Mouse (Mus musculus): Measurements from ENCODE around the gene Vapa.

The Vapa gene

GRCm38 (mm10) chr17:65625563-65625962 lies 12.2 kb upstream of the Vapa start:
- DNase-seq (ENCODE audit: low read depth in 2 of 2, low spot score in 2 of 2): no peak

GRCm38 (mm10) chr17:65623130-65623529 lies 9.8 kb upstream of the Vapa start:
- no peak for DNase-seq (ENCODE audit: low read depth in 2 of 2, low spot score in 2 of 2)

DNA sequence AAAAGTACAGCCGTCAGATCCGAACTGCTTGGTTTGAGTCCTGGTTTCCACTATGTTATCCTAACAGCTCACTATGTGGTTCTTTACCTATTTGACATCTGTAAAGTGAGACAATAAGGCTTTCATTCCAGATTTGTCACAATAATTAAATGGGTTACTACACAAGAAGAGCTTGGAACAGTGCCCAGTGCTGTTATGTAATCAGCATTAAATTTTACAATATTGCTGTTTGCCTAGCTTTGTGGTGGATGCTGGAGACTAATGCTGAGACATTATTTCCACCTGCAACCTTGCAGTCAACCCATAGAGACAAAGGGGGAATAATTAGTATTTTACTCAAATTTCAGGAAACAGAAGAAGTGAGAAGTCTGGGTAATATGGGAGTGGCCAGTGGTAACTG lies 5.1 kb upstream of the Vapa start:
- DNase-seq (ENCODE audit: low read depth in 2 of 2, low spot score in 2 of 2): no peak

GRCm38 (mm10) chr17:65615678-65616077 lies 2.3 kb upstream of the Vapa start:
- DNase-seq (ENCODE audit: low read depth in 2 of 2, low spot score in 2 of 2): no peak

- no peak for DNase-seq (ENCODE audit: low read depth in 2 of 2, low spot score in 2 of 2)
Measured at GRCm38 (mm10) chr17:65614431-65614830, 1.1 kb upstream of the Vapa start.

DNA sequence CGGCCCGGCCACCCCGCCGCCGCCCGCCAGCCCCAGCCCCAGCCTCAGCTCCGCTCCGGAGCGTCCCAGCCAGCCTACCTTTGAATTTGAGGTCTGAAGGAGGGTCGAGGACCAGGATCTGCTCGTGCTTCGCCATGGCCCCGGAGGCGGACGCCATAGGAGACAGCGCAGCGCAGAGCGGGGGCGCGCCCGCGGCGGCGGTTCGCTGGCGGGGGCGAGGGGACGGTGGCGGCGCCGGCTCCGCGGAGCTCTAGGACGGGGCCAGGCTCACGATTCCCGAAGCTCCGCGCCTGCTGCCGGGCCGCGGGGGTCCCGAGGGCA lies 253 bp downstream of the Vapa start:
- no peak for DNase-seq (ENCODE audit: low read depth in 2 of 2, low spot score in 2 of 2)

DNA sequence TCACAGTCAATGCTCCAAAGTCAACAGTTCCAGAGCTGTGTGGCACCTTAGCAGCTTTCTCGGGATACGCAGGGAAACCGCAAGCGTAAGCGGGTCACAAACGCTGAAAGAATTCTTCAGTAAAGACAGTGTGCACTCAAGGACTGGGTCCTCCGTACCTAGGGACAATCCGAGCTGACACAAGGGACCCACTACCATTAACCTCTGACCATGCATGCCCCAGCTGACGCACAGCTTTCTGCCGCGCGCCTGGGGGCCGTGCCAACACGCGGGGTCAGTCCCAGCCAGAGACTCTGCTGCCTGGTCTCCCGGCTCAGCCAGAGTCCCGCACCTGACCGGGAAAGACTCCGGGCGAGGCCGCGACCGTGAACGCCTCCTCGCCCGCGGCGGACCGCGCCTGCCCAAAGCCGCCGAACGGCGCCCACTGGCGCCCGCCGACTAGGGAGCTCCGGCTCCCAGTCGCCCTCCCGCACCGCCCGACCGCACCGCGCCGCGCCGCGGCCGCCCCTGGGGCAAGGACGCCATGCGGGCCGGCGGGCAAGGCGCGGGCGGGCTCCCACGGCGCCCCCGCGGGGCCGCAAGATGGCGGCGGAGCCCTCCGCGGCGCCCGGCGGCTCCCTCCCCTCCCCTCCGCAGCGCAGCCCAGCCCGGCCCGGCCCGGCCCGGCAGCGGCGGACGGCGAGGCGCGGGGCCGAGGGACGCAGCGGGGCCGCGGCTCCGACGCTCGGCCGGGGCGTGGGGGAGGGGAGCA lies 789 bp downstream of the Vapa start:
- peak; percentile 16 to 18 for DNase-seq (ENCODE audit: low read depth in 2 of 2, low spot score in 2 of 2)

GRCm38 (mm10) chr17:65611721-65612120 lies 1.6 kb downstream of the Vapa start:
- no peak for DNase-seq (ENCODE audit: low read depth in 2 of 2, low spot score in 2 of 2)

- DNase-seq (ENCODE audit: low read depth in 2 of 2, low spot score in 2 of 2): no peak
Measured at GRCm38 (mm10) chr17:65608743-65609142, 4.6 kb downstream of the Vapa start.

DNA sequence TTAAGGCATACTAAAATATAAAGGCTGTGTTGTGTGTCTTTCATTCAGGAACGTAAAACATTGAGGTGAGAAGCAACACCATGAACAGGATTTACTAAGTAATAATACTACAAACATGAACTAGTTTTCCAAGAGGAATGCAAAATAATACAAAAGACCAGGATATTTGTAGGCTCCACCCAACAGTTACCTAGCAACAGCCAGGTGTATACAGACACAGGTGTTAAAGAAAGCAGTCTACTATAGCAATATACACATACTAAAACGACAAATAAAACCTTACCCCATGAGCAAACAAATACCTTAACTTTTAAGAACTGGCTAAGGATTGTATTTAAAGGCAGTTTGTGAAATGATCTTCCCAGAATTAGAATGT lies 5.1 kb downstream of the Vapa start:
- no peak for DNase-seq (ENCODE audit: low read depth in 2 of 2, low spot score in 2 of 2)

DNA sequence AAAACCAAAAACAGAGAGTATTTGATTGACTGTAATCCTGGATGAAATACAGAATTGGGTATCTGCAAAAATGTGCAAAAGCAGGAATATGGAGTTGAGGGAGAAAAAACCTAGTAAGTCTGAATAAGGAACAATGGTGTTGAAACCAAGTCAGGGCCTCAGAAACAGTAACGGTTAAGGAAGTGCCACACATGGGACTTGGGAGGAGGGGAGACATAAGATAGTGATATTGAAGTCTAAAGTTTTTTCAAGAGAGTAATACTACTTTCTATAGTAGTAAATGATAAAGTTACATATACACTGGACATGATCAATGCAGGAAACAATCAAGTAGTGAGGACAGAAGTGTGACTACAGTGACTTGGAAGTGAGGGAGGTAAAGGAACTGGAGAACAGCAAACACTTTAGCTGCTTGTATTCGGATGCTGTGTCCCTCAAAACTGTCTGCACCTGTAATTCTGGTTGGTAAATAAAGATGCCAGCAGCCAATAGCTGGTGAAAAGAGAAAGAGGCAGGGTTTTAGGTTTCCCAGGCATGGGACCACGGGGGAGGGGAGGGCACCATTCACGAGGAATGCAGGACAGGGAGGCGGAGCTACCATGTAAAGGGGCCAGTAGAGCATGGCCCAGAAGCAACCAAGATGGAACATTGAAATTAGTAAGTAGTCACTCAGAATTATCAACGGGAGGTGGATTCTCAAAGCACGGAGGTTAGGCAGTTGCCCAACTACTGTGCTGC lies 5.6 kb downstream of the Vapa start:
- no peak for DNase-seq (ENCODE audit: low read depth in 2 of 2, low spot score in 2 of 2)

DNA sequence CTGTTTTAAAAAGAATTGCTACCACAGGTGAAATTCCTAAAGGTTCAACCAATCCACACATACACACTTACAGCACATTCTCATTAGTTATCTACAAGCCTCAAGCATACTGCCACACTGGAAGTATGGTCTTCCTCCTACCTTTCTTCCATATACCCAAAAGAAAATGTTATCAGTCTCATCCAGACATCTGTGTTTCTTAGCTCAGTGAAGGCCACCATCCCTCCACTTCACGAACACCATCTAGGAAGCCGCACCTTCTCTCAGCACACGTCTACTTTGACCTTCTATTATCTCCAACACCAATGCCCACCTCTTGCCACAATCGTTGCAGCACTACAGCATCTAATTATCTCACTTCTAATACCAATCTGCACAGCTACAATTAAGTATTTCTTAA lies 7.3 kb downstream of the Vapa start:
- no peak for DNase-seq (ENCODE audit: low read depth in 2 of 2, low spot score in 2 of 2)

DNA sequence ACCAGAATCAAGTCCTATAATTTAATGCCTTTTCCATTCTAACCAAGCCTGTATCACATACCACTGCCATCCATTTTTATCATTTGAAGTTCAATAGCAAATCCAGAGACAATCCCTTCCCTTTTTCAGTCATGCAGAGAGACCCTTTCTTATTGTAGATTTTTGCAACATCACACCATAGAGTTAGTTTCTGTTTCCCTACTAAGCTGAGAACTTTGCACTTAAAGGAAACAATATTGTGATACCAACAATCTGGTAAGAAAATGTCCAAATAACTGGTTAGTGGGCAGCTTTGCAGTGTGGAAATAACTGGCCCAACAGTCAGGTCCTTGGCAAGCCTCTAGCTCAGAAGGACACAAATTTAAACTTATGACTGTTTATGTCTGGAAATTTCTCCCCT lies 8.5 kb downstream of the Vapa start:
- no peak for DNase-seq (ENCODE audit: low read depth in 2 of 2, low spot score in 2 of 2)

DNA sequence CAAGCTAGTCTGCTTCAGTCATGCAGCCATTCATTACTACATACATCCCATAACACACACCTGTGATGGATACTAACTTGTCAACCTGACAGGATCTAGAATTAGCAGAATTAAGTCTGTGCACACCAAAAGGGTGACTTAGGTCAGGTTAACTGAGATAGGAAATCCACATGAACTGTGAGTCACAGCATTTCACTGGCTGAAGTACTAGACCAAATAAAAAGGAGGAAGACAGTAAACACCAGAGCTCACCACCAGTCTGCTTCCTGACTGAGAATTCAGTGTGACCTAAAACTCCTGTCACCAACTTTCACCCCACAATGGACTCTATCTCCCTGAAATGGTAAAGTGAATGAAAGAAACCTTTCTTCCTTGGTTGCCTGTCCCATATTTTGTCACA lies 9.0 kb downstream of the Vapa start:
- no peak for DNase-seq (ENCODE audit: low read depth in 2 of 2, low spot score in 2 of 2)

DNA sequence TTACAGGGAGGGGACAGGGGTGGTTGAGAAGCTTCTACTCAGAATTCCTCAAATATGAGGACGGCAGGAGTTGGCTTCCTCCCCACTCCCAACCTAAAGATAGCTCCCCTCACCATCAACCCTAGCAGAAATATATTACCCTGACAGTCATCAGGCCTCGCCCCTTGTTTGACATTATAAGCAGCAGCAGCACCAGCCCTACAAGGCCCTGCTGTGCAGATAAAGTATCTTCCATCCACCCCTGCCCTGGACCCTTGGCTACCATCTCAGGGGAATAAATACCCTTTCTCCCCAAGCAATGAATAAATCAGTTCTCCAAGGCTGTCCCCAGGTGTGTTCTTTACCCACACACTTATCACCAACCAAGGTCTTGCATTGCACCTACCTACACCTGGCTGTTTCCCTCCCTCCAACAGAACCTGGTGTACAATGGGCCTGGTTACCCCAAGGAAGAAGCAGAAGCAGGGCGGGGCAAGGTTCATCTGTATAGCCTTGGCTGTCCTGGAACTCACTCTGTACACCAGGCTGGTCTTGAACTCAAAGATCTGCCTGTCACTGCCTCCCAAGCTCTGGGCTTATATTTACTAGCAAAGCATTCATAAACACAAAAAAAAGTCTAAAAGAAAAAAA lies 15.4 kb downstream of the Vapa start:
- DNase-seq (ENCODE audit: low read depth in 2 of 2, low spot score in 2 of 2): no peak

DNA sequence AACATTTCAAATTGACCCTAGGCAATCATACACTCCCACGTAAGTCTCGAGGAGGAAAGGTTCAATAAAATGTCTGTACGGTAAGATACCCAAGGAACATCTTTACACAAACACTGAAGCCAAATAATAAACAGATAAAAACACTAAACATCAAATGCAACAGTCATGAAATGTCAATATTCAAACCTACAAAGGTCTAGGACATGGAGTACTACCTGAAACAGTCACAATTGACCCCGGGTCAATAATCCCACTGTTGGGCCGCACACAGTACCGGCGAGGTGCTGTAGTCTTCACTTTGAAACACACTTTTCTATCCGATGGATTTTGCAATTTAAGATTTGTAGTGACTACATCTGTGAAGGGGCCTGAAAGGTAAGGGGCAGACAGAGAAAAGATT lies 18.7 kb downstream of the Vapa start:
- no peak for DNase-seq (ENCODE audit: low read depth in 2 of 2, low spot score in 2 of 2)

GRCm38 (mm10) chr17:65586892-65587291 lies 26.5 kb downstream of the Vapa start:
- DNase-seq (ENCODE audit: low read depth in 2 of 2, low spot score in 2 of 2): no peak

DNA sequence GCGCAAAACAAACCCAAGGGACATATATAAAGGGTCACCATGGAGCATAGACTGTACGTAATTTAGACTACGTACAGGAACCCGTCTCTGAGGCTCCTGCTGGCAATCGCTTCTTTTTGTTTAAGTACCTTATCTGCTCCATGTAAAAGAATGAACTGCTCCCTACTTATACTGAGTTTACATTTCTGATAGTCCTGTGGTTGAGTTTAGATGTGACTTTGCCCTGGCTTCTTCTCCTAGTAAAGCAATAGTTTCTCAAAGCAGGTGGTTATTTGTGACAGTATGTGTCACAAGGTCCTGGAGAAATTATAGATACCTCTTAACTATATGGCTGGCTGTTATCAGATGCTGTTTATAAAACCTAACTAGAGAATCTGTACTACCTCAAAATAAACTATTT lies 31.9 kb downstream of the Vapa start:
- DNase-seq (ENCODE audit: low read depth in 2 of 2, low spot score in 2 of 2): no peak

GRCm38 (mm10) chr17:65579766-65580165 lies 33.6 kb downstream of the Vapa start:
- DNase-seq (ENCODE audit: low read depth in 2 of 2, low spot score in 2 of 2): no peak

GRCm38 (mm10) chr17:65575339-65575738 lies 38.0 kb downstream of the Vapa start:
- DNase-seq (ENCODE audit: low read depth in 2 of 2, low spot score in 2 of 2): no peak

GRCm38 (mm10) chr17:65574850-65575249 lies 38.5 kb downstream of the Vapa start:
- DNase-seq (ENCODE audit: low read depth in 2 of 2, low spot score in 2 of 2): no peak

DNA sequence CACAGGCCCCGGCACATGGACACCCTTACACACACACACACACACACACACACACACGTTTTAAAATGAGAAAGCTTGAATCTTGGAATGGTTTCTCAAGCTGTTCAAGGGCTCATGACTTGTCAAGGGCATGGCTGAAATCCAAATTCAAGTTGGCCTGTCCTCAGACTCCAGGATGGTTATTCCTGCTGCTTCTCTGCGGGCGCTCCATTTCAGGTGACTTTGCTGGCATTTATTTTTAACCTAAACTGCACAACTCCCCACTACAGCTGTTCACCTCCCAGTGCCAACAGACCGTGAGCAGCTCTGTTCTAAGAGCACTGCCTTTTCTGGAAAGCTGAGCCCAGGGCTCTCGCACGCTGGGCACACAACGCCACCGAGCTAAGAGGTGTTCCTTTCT lies 41.5 kb downstream of the Vapa start:
- DNase-seq (ENCODE audit: low read depth in 2 of 2, low spot score in 2 of 2): no peak

DNA sequence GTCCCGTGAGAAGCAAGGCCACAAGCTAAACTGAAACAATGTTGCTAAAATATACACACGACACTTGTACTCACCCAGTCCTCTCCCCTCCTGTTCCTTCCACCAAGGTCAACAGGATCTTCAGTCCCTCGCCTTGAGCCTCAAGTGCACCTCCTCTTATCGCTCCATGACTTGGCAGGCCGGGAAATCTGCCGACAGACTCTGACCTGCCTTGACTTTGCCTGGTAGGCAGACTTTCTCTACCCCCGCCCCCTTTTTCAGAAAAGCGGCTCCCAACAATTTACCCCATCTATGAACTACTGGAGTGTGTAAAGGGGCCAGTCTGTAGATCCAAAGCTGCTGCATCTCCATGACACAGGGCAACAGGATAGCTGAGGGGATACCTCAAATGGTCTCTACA lies 41.9 kb downstream of the Vapa start:
- no peak for DNase-seq (ENCODE audit: low read depth in 2 of 2, low spot score in 2 of 2)

Measured in CD8-positive naive resting alpha-beta T cell, adult 2 months (primary cell).